Mouse (Mus musculus) frontal cortex, postnatal 14 days (tissue): Measurements from ENCODE around the gene F2.

Experiments used
- DNase-seq, 2 experiments: peaks; one replicate each; pipeline ENCODE4 v3.0.0; 2022; ENCODE audit warnings: low spot score in 2 of 2

The F2 gene

DNA sequence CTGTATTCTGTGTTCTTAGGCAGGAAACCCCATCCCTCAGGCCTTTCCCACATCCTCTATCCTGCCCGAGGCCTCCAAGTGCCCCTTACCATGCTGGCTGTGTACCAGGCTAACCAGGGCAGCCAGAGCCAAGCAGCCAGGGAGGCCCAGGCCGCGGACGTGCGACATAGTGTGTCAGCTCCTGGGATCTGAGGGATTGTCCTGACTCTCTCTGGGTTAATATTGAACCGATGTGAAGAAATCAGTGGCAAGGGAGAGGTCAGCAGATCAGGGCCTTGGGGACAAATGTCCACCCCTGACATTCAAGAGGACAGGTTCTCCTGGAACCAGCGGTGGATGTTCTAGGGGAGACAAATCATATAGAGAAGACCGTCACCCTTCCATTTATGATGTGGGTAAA is at the start of gene F2:
F2 (minus strand) TSS at position 186 of the 400 bp plus-strand sequence.
- DNase-seq, result no peak

DNA sequence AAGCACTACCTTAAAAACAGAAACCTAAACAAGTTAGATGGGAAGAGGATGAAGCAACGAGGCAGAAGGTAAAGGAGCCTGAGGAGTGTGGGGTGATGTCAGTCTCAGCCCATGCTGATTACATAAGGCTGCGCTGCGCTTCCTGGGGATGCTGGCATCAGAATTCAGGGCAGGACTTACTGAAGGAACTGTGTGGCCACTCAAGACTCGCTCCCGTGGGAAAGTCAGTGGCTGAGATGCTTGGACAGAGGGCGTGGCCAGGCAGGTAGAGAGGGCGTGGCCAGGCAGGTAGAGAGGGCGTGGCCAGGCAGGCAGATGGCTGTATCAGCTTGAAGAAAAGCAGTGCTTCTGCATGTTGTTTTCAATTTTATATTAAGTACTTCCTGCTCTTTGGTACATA is 47.7 kb upstream of the F2 start:
- no peak for DNase-seq

DNA sequence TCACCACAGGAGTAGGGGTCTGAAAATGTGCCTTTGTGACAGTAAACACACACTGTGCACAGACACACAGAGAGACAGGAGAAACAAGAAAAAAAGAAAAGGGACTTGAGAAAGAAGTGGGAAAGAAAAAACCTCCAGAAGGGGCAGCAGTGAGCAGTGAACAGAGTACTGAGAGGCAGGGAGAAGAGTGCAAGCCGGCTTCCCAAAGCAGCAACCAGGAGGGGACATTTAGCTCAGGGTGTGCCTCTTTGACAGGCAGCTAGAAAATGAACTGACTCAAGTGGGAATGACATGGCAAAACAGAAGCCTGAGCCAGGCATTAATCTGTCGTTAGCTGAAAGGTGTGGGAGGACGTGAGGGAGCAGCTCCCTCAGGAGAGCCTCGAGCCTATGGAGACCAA is 46.6 kb upstream of the F2 start:
- peak in 1 of 2 experiments; percentile 60 for DNase-seq

DNA sequence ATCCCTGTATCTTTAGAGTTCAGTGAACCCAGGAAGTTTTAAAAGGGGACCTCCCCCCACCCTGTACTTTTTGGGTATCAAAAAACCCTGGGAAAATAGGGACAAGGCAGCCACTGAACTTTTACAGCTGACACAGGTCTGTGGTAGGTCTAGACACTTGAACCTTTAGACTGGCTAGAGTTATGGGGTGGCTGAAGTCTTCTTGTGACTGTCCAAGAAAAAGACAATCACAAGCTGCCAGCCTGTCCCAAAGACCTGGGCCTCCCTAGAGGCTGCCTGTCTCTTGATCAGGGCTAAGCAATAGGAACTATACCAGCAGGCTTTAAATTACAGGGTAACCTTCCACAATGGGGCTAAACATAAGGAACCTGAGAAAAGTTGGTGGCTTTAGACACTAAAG is 40.7 kb upstream of the F2 start:
- DNase-seq, result no peak

DNA sequence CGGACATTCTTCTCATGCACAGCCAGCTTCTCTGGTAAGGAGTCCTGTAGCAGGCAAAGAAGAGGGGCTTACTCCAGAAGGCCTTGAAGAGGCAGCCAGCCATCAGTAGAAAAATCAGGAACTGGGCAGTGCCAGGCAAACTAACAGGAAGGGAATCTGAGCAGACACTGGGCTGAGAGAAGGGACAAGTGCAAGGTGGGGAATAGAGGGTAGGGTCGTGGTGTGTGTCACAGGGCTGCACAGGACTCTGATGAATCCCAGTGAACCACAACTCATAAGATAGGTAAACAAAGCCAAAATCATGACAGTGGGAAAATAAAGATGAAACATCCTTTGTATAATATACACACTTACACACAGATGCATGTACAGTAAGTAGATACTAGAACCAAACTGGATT is 40.2 kb upstream of the F2 start:
- DNase-seq, result no peak

DNA sequence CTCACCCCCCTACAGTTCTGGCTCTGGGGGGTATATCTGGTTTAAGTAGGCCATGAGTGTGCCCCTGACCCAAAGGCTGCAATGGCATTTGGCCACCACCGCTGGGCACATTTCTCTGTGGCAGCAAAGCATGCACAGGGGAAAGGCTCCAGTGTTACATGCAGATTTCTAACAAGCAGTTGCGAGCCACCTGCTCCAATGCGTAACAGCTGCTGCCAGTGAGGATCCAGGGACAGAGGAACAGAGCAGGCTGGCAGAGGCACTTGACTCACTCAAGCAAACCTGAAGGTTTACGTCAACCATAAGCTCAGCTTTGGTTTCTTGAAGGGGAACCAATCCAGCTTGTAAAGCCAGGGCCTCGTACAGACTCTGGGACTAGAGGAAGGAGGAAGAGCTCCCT is 38.7 kb upstream of the F2 start:
- no peak for DNase-seq

DNA sequence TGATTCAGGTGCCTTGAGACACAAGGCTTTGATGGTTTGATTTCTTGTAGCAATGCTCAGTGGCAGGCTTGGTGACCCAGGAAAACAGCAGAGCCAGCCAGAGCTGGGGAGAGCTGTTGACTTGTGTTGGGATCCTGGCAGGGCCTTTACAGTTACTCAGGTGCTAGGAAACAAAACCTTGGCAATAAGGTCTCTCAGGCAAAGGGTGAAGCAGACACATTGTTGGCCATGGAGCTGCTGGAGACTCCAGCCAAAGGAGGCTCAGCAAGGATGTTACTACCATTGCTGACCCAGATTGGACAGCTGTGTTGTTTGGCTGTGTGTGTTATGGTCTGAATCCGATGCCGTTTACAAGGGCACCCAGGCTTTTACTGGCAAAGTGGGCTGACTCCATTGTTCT is 37.4 kb upstream of the F2 start:
- DNase-seq, result no peak

DNA sequence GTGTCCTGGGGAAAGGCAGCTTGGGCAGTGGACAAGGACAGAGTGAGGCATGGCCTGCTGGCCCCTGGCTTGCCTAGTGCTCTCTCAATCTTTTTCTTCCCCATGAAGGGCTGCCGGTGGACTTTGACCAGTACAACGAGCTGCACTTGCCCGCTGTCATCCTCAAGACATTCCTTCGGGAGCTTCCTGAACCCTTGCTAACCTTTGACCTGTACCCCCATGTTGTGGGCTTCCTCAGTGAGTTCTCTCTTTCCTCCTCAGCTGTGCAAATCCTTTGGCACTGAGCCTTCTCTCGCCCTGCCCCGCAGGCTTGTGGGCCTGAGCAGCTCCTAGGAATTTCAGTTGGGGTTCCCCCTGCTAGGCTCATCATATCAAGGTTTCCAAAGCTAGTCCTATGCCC is 33.8 kb upstream of the F2 start:
- no peak for DNase-seq

DNA sequence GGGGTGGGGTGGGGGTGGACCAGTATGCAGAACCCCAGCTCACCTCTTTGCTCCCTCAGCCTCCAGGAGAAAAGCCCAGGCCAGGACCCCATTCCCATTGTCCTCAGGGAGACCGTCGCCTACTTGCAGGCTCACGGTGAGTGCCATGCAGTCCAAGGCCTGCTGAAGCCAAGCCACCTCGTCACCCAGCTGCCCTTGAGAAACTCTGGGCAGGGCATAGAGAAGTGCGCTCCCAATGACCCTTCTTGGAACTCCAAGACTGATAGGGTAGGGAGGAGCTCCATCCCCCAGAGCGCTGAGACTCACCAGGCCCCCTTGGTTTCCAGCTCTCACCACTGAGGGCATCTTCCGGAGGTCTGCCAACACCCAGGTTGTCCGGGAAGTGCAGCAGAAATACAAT is 33.1 kb upstream of the F2 start:
- no peak for DNase-seq

DNA sequence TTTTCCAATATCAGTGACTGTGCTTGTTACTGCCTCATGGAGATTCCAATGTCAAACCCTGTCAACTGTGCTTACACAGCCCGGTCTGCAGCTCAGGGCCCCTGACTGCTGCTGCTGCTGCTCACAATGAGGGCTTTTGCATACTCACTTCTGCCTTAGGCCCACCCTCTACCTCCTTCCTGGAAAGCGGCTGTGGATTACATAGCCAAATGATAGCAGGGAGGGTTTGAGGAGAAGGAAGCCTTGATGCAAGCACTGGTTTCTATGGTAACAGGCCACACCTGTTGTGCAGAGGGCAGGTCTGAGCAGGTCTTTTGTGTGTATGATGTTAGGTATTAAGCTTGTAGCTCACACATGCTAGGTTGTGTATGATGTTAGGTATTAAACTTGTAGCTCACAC is 31.5 kb upstream of the F2 start:
- DNase-seq, result no peak

DNA sequence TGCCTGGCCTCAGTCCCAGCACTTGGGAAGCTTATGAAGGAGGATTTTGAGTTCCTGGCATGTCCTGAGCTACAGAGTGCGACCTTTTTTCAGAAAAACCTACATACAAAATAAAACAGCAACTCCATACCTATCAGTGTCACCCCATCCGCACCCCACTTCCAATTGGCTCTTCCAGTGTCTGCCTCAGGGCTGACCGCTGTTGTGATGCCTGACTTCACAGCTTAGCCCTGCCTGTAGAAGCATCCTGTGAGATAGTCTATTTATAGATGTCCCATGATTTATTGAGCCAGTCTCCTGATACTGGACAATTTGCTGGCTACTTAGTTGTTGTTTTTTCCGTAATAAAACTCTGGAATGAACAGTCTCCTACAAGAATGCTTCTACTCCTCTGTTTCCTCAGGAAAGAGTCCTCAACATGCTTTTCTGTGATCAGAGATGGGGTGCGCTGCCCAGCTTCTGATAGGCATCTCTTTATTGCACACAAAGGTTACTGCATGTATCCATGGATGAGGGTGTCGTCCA is 30.2 kb upstream of the F2 start:
- no peak for DNase-seq

DNA sequence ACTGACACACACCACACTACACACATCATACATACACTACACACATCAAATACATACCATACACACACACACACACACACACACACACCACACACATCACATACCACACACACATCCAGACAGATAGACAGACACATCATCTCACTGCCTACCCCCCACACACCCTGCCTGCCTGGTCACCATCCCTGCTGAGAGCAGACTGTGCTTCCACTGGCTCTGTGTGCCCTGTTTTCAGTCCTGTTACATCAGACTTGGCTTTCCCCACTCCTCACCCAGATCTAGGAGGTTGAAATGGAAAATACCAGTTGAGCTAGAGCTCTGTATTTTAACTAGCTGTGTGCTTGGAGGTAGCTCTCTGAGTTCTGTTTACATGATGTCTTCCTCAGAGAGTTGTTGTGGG is 28.6 kb upstream of the F2 start:
- DNase-seq, result no peak

DNA sequence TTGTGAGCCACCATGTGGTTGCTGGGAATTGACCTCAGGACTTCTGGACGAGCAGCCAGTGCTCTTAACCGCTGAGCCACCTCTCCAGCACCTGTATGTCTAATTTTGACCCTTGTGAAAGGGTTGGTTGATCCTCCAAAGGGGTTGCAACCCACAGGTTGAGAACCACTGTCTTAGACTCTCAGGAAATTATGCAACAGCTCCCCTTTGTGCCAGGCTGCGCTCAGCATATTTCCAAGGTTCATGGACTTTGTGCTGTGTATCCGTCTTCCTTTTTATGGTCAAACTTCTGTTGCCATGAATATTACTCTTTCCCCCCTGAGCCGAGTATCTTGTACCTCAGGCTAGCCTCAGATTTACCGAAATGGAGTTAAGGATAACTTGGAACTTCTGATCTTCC is 24.8 kb upstream of the F2 start:
- no peak for DNase-seq

DNA sequence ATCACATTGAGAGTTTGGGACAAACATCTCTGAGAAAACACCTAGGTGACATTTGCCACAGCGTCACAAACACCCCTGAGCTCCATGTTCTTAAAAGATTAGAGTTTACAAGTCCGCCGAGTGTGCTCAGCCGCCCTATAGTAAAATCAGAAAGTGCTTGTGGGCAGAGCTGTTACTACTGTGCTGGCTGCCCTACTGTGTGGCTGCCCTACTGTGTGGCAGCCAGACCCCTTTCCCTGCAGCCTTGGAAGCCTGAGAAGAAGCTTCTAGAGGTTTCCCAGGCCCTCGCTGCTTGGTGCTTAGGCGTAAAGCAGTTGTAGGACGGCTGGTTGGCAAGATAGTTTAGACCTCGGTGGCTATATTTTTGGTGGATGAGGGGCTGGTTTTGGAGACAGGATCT is 23.4 kb upstream of the F2 start:
- no peak for DNase-seq

DNA sequence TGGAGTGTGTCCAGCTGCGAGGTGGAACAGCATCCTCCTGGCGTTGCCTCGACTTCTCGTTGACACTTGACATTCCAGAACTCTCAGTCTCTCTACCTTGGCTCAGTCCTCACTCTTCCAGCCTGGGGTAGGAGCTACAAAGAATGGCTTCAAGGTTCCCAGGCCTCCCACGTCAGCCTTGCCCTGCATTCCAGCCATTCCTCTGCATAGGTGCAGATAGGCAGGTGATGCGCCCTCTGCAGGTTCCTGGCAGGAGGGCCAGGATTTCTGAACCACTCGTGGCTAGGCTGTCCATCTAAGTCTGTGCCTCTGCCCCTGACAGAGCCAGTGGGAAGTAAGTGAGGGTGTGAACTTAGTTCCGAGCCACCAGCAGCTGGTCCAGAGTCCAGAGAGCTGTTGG is 20.6 kb upstream of the F2 start:
- no peak for DNase-seq

DNA sequence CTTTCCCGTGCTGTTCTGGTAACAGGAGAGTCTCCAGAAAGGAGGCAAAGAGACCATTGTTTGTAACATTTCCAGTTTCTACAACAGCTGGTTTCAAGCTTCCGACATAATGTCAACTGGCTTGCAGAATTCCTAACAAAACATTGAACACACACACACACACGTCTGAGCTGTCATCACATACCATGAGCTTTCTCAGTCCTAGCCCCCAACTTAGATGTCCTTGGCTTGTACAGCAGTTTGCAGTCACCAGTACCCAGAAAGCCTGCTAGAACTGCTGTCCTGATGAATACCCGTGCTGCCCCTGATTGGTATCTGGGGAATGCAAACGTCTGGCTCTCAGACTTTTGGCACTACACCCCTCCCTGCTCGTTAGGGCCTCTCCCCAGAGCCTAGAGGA is 19.6 kb upstream of the F2 start:
- no peak for DNase-seq

DNA sequence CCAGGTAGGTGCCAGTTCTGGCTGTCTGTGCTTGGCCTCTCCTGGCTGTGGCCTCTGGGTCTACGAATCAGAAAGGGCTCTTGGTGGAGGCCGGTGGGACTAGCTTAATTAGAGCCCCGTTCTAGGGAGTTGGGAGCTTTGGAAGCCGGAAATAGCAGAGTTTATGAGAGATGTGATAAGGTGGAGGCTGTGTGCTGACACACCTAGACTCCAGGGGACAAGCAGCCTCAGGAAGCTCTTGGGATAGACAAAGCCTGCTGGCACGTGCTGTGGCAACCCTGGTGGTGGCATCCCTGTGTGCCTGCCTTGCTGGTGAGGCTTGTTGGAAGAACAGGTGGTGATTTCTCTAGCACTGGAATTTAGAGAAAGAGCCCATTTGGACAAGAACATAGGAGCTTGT is 19.2 kb upstream of the F2 start:
- DNase-seq, result no peak

DNA sequence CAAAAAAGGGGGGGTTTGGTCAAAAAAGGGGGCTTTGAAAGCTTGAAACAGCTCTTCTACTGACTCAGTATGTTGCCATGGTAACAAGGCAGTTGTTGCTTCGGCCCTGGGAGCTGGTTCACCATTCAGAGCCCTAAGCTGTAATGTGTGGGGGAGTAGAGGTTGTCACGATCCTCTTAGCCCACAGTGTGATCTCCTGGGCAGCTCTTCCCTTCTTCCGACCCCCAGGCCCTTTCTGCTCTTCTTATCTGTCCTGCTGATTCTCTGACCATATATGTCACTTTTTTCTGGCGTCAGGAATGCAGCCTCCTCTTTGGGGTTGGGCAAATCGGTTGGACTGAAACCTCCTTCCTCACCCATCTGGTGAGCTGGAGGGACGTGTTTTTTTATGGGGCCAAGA is 16.6 kb upstream of the F2 start:
- DNase-seq, result no peak

DNA sequence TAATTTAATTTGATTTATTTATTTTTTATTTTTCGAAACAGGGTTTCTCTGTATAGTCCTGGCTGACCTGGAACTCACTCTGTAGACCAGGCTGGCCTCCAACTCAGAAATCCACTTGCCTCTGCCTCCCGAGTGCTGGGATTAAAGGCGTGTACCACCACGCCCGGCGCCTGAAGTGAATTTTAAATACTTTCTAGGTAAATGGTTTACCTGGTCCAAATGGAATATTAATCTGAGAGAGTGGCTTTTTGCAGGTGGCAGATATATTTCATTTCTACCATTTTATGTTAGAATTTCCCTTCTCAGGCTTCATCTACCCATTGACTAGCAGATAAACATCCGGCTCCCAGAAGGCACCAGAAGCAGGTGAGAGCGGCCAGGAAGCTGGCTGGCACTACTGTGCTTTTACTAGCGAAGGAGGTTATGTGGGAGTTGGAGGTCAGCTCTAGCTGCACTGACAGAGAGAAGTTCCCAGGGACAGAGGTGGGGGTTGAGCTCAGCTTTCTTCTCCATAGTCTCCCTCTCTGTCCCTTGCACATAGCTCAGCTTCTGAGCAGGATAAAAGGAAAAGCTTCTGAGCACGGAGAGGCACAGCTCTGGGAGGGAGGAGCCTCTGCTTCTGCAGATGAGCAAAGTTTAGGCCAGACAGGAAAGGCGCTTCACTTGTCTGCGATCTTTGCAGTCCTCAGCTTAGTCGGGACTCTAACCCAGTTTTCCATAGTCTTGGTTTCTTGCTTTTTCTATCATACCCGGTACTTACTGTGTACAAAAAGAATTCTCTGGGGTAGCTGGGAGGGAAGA is 15.4 kb upstream of the F2 start:
- no peak for DNase-seq

DNA sequence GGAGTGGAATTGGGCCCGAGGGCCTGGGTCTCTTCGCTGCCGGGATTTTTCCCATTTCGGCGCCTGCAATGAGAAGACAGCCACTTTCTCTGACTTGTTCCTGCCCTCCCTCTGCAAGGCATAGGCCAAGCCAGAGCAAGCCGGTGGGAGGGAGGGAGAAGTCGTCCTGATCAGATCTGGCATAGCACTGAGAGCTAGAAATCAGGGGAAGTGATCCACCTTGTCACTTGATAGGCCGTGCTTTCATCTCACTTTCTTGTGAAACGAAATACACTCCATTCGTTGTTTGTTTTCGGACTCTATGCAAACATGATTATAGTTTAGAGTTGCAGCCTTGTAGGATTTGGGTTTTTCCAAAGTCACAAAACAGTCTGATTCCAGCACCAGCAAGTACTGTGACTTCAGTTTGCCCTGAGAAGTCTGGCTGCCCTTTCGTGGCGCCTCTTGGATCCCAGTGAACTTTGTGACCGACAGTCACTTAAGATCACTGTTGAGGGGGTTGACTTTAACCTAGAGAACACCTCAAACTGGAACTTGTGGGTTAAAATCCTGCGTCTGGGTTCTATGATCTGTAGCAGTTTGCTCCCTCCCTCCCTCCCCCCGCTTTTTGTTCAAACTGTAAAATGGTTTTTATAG is 14.3 kb upstream of the F2 start:
- DNase-seq, result no peak

DNA sequence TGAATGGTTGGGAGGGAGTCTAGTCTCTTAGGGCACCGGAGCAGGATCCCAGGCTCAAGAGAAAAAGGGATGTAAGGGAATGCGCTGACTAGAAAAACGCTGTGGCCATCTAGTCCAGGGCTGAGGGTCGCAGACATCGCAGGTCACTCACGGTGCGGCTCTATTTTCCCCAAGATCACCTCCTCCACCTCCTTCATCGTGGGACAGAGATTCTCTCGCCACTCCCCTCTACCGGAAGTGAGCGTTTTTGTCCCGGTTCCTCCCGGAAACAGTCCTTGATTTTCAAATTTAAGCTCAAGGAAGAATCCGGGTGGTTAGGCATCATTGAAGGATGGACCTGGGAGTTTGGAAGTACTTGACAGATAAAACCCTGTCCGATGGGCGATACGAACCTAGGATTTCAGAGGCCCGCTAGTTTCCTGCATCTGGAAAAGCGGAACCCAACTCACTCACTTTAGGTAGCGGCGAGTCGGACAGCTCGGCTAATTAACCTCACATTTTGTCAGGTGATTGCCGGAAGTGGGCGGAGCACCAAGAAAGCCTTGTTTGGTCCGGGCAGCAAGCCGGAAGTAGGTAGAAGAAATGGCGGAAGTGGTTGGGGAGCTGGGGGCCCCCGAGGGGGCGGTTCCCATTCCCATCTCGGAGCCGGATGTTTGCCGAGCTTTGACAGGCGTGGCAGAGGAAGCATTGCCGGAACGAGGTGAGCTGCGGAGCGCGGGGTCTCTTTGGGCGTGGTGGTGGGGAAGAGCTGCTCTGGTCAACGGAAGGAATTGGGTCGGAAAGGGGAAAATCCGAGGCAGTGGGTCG is 13.5 kb upstream of the F2 start, which contains the start of the genes Zfp408 and Arhgap1:
Zfp408 (minus strand) TSS at position 239 of the 807 bp plus-strand sequence.
Arhgap1 (plus strand) TSS at position 308 of the 807 bp plus-strand sequence.
- DNase-seq, result peak; percentile 93 to 95

DNA sequence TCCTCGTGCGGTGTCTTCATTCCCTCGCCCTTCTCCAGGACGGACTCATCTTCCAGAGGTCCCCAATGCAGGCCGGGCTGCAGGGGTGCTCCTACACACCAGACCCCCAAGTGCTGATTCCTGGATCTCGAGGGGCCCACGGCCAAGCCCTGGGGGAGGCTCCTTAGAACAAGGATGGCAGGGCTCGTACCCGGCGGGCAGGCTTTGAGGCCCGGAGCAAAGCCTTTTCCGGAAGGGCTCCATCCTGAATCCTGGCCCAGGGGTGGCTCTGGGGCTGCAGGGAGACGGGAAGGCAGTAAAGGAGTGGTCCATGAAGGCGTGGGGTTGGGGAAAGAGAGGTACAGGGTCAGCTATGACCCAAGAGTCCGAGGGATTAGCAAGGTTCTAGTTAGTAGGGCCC is 12.9 kb upstream of the F2 start:
- no peak for DNase-seq
